In genomic region chr9:47987266-47987665, GRCm38 (mm10) we compare ENCODE assay signal across 21 mouse cellular contexts.
DNase-seq lines count a peak whose midpoint lies in the region; ATAC-seq lines count a peak whose summit lies in the region.
"Had no signal": no experiment of that assay in that cellular context is flagged by ENCODE, and none has a peak within 500 bp of the region (broad histone marks: within the 10 kb centered on the region; RNA-seq: fewer than 3 reads in every experiment).

No protein-coding gene starts in this region.

- H3K4me2 ChIP-seq in hindbrain, embryonic 16.5 days (ENCODE audit: low read length): no peak overlapping the region
- H3K4me2 ChIP-seq in hindbrain, embryonic 12.5 days (replicated peaks): no peak overlapping the region
- H3K4me2 ChIP-seq: embryonic facial prominence, embryonic 13.5 days; embryonic facial prominence, embryonic 15.5 days; forebrain, embryonic 12.5 days had no signal

- no peaks in the 10 kb centered on the region for H3K4me1 ChIP-seq in hindbrain, embryonic 16.5 days (ENCODE audit: control insufficient read depth, insufficient read depth, low read depth, low read length)
- peaks cover 12% of the 10 kb centered on the region; the same call in 1 of the 2 replicates for H3K4me1 ChIP-seq in hindbrain, embryonic 12.5 days
- H3K4me1 ChIP-seq: embryonic facial prominence, embryonic 13.5 days; embryonic facial prominence, embryonic 15.5 days had no signal

- 0 out of 2 replicates have a peak, but pooled peaks have one; percentile 34 for ATAC-seq in hindbrain, embryonic 16.5 days
- no peak for ATAC-seq in hindbrain, embryonic 12.5 days (ENCODE audit: low FRiP score)
- ATAC-seq: forebrain, embryonic 14.5 days; forebrain, embryonic 16.5 days had no signal

- peak; percentile 22 to 33 for DNase-seq in cerebellum, postnatal 14 days
- no peak for DNase-seq in cerebellum, adult 18-20 months
- peak; percentile 53 for DNase-seq in left cerebral cortex, postnatal 4 days
- DNase-seq in left cerebral cortex, postnatal 25 days (ENCODE audit: low spot score in 2 of 2): no peak
- DNase-seq: adrenal gland, adult 2 months; adrenal gland, postnatal 10 days; adrenal gland, postnatal 25 days; cerebellum, adult 11 months; cerebellum, adult 2 months; cerebellum, adult 9-11 months; cerebellum, postnatal 36 days; embryo, embryonic 11 days had no signal

- H3K4me3 ChIP-seq in hindbrain, embryonic 16.5 days (ENCODE audit: low read length): no peak overlapping the region
- H3K4me3 ChIP-seq in hindbrain, embryonic 12.5 days: no peak overlapping the region
- H3K4me3 ChIP-seq: embryonic facial prominence, embryonic 13.5 days; embryonic facial prominence, embryonic 15.5 days; erythroblast, embryonic 14.5 days; forebrain, embryonic 10.5 days; forebrain, embryonic 12.5 days had no signal

- H3K9me3 ChIP-seq in hindbrain, embryonic 16.5 days (ENCODE audit: control insufficient read depth, low read length): no peaks in the 10 kb centered on the region
- H3K9me3 ChIP-seq in hindbrain, embryonic 12.5 days (replicated peaks): no peaks in the 10 kb centered on the region
- H3K9me3 ChIP-seq: embryonic facial prominence, embryonic 13.5 days; embryonic facial prominence, embryonic 15.5 days; forebrain, embryonic 10.5 days; forebrain, embryonic 12.5 days had no signal

- H3K9ac ChIP-seq in hindbrain, embryonic 16.5 days (ENCODE audit: low read depth, low read length): no peak overlapping the region
- no peak overlapping the region for H3K9ac ChIP-seq in hindbrain, embryonic 12.5 days
- H3K9ac ChIP-seq: embryonic facial prominence, embryonic 13.5 days; embryonic facial prominence, embryonic 15.5 days; forebrain, embryonic 12.5 days had no signal

- WGBS in hindbrain, embryonic 16.5 days: 69% methylated on average over 4 of the region's 4 CpGs
- 98% methylated on average over 4 of the region's 4 CpGs for WGBS in hindbrain, embryonic 12.5 days

- no peaks in the 10 kb centered on the region for H3K36me3 ChIP-seq in hindbrain, embryonic 16.5 days (ENCODE audit: control insufficient read depth, insufficient read depth, low read length)
- no peaks in the 10 kb centered on the region for H3K36me3 ChIP-seq in hindbrain, embryonic 12.5 days
- H3K36me3 ChIP-seq: embryonic facial prominence, embryonic 13.5 days; embryonic facial prominence, embryonic 15.5 days; forebrain, embryonic 10.5 days; forebrain, embryonic 12.5 days had no signal

- H3K27ac ChIP-seq in hindbrain, embryonic 16.5 days (ENCODE audit: low read depth, low read length): no peak overlapping the region
- H3K27ac ChIP-seq in hindbrain, embryonic 12.5 days: no peak overlapping the region
- H3K27ac ChIP-seq: embryonic facial prominence, embryonic 13.5 days; embryonic facial prominence, embryonic 15.5 days; forebrain, embryonic 10.5 days; forebrain, embryonic 12.5 days had no signal

- intact Hi-C loops in left cerebral cortex, postnatal 4 days (cut with DNase I): no loop called here
- intact Hi-C loops in left cerebral cortex, postnatal 25 days (cut with DNase I): no loop called here

- no peaks in the 10 kb centered on the region for H3K27me3 ChIP-seq in hindbrain, embryonic 16.5 days (replicated peaks; ENCODE audit: control insufficient read depth, insufficient read depth, low read length)
- no peaks in the 10 kb centered on the region; the same call in 1 of the 2 replicates for H3K27me3 ChIP-seq in hindbrain, embryonic 12.5 days
- H3K27me3 ChIP-seq: embryonic facial prominence, embryonic 13.5 days; embryonic facial prominence, embryonic 15.5 days; forebrain, embryonic 12.5 days had no signal

Comparison
In these comparisons a context has a peak if more than half of its experiments do, and no peak if none do; other contexts are left out.
1. DNase-seq: peak in cerebellum, postnatal 14 days (2 of 2) and left cerebral cortex, postnatal 4 days (single experiment); none in cerebellum, adult 18-20 months (0 of 2) and left cerebral cortex, postnatal 25 days (0 of 2).